Mouse (Mus musculus) liver, embryonic 12.5 days (tissue): ENCODE results near the gene Pla2r1. TPM values are rescaled to one million over a fixed set of nuclear protein-coding genes. Genes with fewer than 3 reads are reported as not detected.

ENCODE experiments used
- polyA plus RNA-seq: library from polyadenylated mRNA; unstranded; fragments of >200 nt; fragmentation: Nextera tagmentation; extraction: Ambion mirVana; gene quantifications from 2 replicates; pipeline ENCODE4 v1.2.1, GENCODE M21; 2016

Gene Pla2r1
- polyA plus RNA-seq, 1 experiment from 2014 or later = 0.35 TPM

Other genes with a start within 250 kb of the Pla2r1 start
- 6.4 and 7.0 TPM in 2 replicates for gene Ly75, start 170.0 kb downstream of the Pla2r1 start, polyA plus RNA-seq
- gene Itgb6, start 169.3 kb upstream of the Pla2r1 start, polyA plus RNA-seq = 0.04 and 0.08 TPM in 2 replicates